Mouse (Mus musculus) v-Abl transformed pro-B cells (cell line): ENCODE results near the gene Ift46.

Experiments
- in situ Hi-C, 2 experiments: fragments of 400-800 bp; cut with MboI; formaldehyde crosslinking; loops; one replicate each; pipeline ENCODE4 v1.15.1; 2025; ENCODE audit not compliant: unreplicated experiment in 2 of 2

The Ift46 gene

GRCm38 (mm10) chr9:44767101-44768028 is at the start of gene Ift46, which contains the start of gene Arcn1:
Gene Ift46, plus strand, starts transcription at chr9:44767908.
Gene Arcn1, minus strand, starts transcription at chr9:44767845.
- in situ Hi-C loops = no loop called here

- in situ Hi-C loops = loop anchor here in 1 of 2 experiments (25.0 kb wide), 1 partner anchor 693 kb away; no protein-coding TSS in a partner anchor
Measured at GRCm38 (mm10) chr9:44718937-44719631, 48.6 kb upstream of the Ift46 start.

- in situ Hi-C loops = loop anchor here in 1 of 2 experiments (25.0 kb wide), 1 partner anchor 693 kb away; no protein-coding TSS in a partner anchor
Measured at GRCm38 (mm10) chr9:44719632-44720357, 47.9 kb upstream of the Ift46 start.

GRCm38 (mm10) chr9:44720358-44721153 is 47.2 kb upstream of the Ift46 start:
- in situ Hi-C loops = loop anchor here in 1 of 2 experiments (25.0 kb wide), 1 partner anchor 692 kb away; no protein-coding TSS in a partner anchor

- in situ Hi-C loops = loop anchor here in 1 of 2 experiments (25.0 kb wide), 1 partner anchor 691 kb away; no protein-coding TSS in a partner anchor
Measured at GRCm38 (mm10) chr9:44721154-44721876, 46.4 kb upstream of the Ift46 start.

- in situ Hi-C loops = loop anchor here in 1 of 2 experiments (25.0 kb wide), 1 partner anchor 690 kb away; no protein-coding TSS in a partner anchor
Measured at GRCm38 (mm10) chr9:44721877-44722186, 45.9 kb upstream of the Ift46 start.

- in situ Hi-C loops = loop anchor here in 1 of 2 experiments (25.0 kb wide), 1 partner anchor 690 kb away; no protein-coding TSS in a partner anchor
Measured at GRCm38 (mm10) chr9:44722575-44722974, 45.1 kb upstream of the Ift46 start.

GRCm38 (mm10) chr9:44723008-44723407 is 44.7 kb upstream of the Ift46 start:
- in situ Hi-C loops = loop anchor here in 1 of 2 experiments (25.0 kb wide), 1 partner anchor 689 kb away; no protein-coding TSS in a partner anchor

GRCm38 (mm10) chr9:44723521-44724041 is 44.1 kb upstream of the Ift46 start:
- in situ Hi-C loops = loop anchor here in 1 of 2 experiments (25.0 kb wide), 1 partner anchor 689 kb away; no protein-coding TSS in a partner anchor

- in situ Hi-C loops = loop anchor here in 1 of 2 experiments (25.0 kb wide), 1 partner anchor 688 kb away; no protein-coding TSS in a partner anchor
Measured at GRCm38 (mm10) chr9:44724223-44724622, 43.5 kb upstream of the Ift46 start.

GRCm38 (mm10) chr9:44724665-44725064 is 43.0 kb upstream of the Ift46 start:
- in situ Hi-C loops = loop anchor here in 1 of 2 experiments (25.0 kb wide), 1 partner anchor 688 kb away; no protein-coding TSS in a partner anchor

- in situ Hi-C loops = no loop called here
Measured at GRCm38 (mm10) chr9:44726431-44727146, 41.1 kb upstream of the Ift46 start.

GRCm38 (mm10) chr9:44727441-44727840 is 40.3 kb upstream of the Ift46 start:
- in situ Hi-C loops = no loop called here

- in situ Hi-C loops = no loop called here
Measured at GRCm38 (mm10) chr9:44732130-44732549, 35.6 kb upstream of the Ift46 start.

GRCm38 (mm10) chr9:44732921-44733530 is 34.7 kb upstream of the Ift46 start:
- in situ Hi-C loops = no loop called here

GRCm38 (mm10) chr9:44733671-44734523 is 33.8 kb upstream of the Ift46 start:
- in situ Hi-C loops = no loop called here
